Mouse (Mus musculus): ENCODE results near the gene Phka1. TPM values are rescaled to one million over a fixed set of nuclear protein-coding genes. Genes with fewer than 3 reads are reported as not detected.

The Phka1 gene
- polyA plus RNA-seq (2012; fragmentation: generic; extraction: Trizol): 1 to 10 TPM in 1 of 2 experiments, under 1 TPM in 1; 0.57 to 4.3 TPM

GRCm38 (mm10) chrX:102643823-102644572, at the start of gene Phka1:
TSS of gene Phka1 (minus strand) at chrX:102644246.

GRCm38 (mm10) chrX:102686872-102687271, 42.8 kb upstream of the Phka1 start, which contains the start of gene Gm3880:
TSS of gene Gm3880 (minus strand) at chrX:102686972.

GRCm38 (mm10) chrX:102504644-102505481, 139.2 kb downstream of the Phka1 start, which contains the start of gene Hdac8:
TSS of gene Hdac8 (minus strand) at chrX:102505359.

Other genes with a start within 250 kb of the Phka1 start
- gene Hdac8, start 138.9 kb downstream of the Phka1 start, polyA plus RNA-seq (2012; fragmentation: generic; extraction: Trizol): 10 to 100 TPM in 1 of 2 experiments, 1 to 10 TPM in 1; 1.4 to 13.0 TPM
- gene Gm3880, start 42.7 kb upstream of the Phka1 start, polyA plus RNA-seq (2012; fragmentation: generic; extraction: Trizol): not detected
- not detected for gene Gm9112, start 63.4 kb upstream of the Phka1 start, polyA plus RNA-seq (2012; fragmentation: generic; extraction: Trizol)
- gene Dmrtc1b, start 63.6 kb upstream of the Phka1 start, polyA plus RNA-seq (2012; fragmentation: generic; extraction: Trizol): not detected
- gene Dmrtc1c1, start 158.7 kb upstream of the Phka1 start, polyA plus RNA-seq (2012; fragmentation: generic; extraction: Trizol): not detected
- not detected for gene Dmrtc1c2, start 210.4 kb upstream of the Phka1 start, polyA plus RNA-seq (2012; fragmentation: generic; extraction: Trizol)
- not detected for gene 1700031F05Rik, start 223.7 kb upstream of the Phka1 start, polyA plus RNA-seq (2012; fragmentation: generic; extraction: Trizol)

Measured in C3H10T1/2 (cell line).